Mouse (Mus musculus): ENCODE data around the gene Ngp.

GRCm38 (mm10) chr9:110460884-110461815 is 41.6 kb downstream of the Ngp start:
- TF ChIP-seq POLR2A (IDR thresholded peaks at IDR 0.05; ENCODE audit: extremely low read depth, insufficient read depth, low read length) (no peak), CTCF (IDR thresholded peaks at IDR 0.05; ENCODE audit: low read depth, low read length) (no peak)
